Mouse (Mus musculus) limb, embryonic 12.5 days (tissue): ENCODE measurements around the gene Npff. TPM values are rescaled to one million over a fixed set of nuclear protein-coding genes. Genes with fewer than 3 reads are reported as not detected.

Experiments used
- ATAC-seq: fragments of 200-750 bp; cut with Nextera tagmentation; 2 replicates; pipeline ENCODE4 v1.8.0; 2017; ENCODE audit warnings: low read depth, moderate TSS enrichment; ENCODE audit not compliant: insufficient number of reproducible peaks, insufficient read depth, low FRiP score, low TSS enrichment
- H3K27ac ChIP-seq: fragments of 300-500 bp; sonication (generic); 2 replicates; pipeline ENCODE4 v1.5.1; 2016; ENCODE audit warnings: mild to moderate bottlenecking, moderate library complexity
- H3K27me3 ChIP-seq: fragments of 300-500 bp; sonication (generic); 2 replicates; pipeline ENCODE4 v1.6.1; 2016; ENCODE audit warnings: mild to moderate bottlenecking, moderate library complexity
- H3K36me3 ChIP-seq: fragments of 300-500 bp; sonication (generic); 2 replicates; pipeline ENCODE4 v1.6.1; 2016; ENCODE audit warnings: mild to moderate bottlenecking, moderate library complexity
- H3K4me1 ChIP-seq: fragments of 300-500 bp; sonication (generic); replicated peaks from 2 replicates; pipeline ENCODE4 v1.6.1; 2016
- H3K4me2 ChIP-seq: fragments of 300-500 bp; sonication (generic); 2 replicates; pipeline ENCODE4 v1.6.1; 2016; ENCODE audit warnings: mild to moderate bottlenecking, moderate library complexity
- H3K4me3 ChIP-seq: fragments of 300-500 bp; sonication (generic); replicated peaks from 2 replicates; pipeline ENCODE4 v1.5.1; 2016; ENCODE audit warnings: mild to moderate bottlenecking
- H3K9ac ChIP-seq: fragments of 300-500 bp; sonication (generic); replicated peaks from 2 replicates; pipeline ENCODE4 v1.6.1; 2016; ENCODE audit warnings: mild to moderate bottlenecking, moderate library complexity
- H3K9me3 ChIP-seq: fragments of 300-500 bp; sonication (generic); 2 replicates; pipeline ENCODE4 v1.6.1; 2016; ENCODE audit warnings: mild to moderate bottlenecking, moderate library complexity
- WGBS: fragments of 180-500 bp; shearing (Covaris S2); methylation state at CpG from one replicate; pipeline ENCODE4 v1.1.7; 2016; 5-methylcytosine and 5-hydroxymethylcytosine counted together
- polyA plus RNA-seq: library from polyadenylated mRNA; unstranded; fragments of >200 nt; fragmentation: Nextera tagmentation; extraction: Ambion mirVana; gene quantifications from 2 replicates; pipeline ENCODE4 v1.2.1, GENCODE M21; 2016

The Npff gene
- polyA plus RNA-seq, 1 experiment from 2014 or later: 2.5 TPM

- Histone ChIP-seq H3K27me3 (no peaks in the 10 kb centered on the region), H3K9ac (no peak overlapping the region), H3K9me3 (no peaks in the 10 kb centered on the region), H3K4me1 (peaks cover 1% of the 10 kb centered on the region; the same call in 1 of the 2 replicates), H3K36me3 (peaks cover 85% of the 10 kb centered on the region), H3K27ac (0 out of 2 replicates have a peak overlapping the region, but pooled peaks have one; percentile 24), H3K4me3 (no peak overlapping the region), H3K4me2 (no peak overlapping the region)
- no peak for ATAC-seq
- 88% methylated on average over 9 of the region's 9 CpGs for WGBS
Observed at GRCm38 (mm10) chr15:102503924-102504782, 20.6 kb downstream of the Npff start.

GRCm38 (mm10) chr15:102503447-102503846 lies 21.3 kb downstream of the Npff start, which contains the start of gene Gm10337:
Gene Gm10337, plus strand, starts transcription at chr15:102503722.
- Histone ChIP-seq H3K4me3 (no peak within 1 kb of the TSS), H3K27me3 (no peaks in the 10 kb centered on the region), H3K4me1 (no peaks in the 10 kb centered on the region), H3K9me3 (no peaks in the 10 kb centered on the region), H3K36me3 (peaks cover 87% of the 10 kb centered on the region), H3K27ac (0 out of 2 replicates have a peak within 1 kb of the TSS, but pooled peaks have one; percentile 24), H3K4me2 (no peak within 1 kb of the TSS), H3K9ac (no peak within 1 kb of the TSS)
- 87% methylated on average over 1 of the region's 1 CpGs for WGBS
- no peak for ATAC-seq

GRCm38 (mm10) chr15:102502254-102502840 lies 22.4 kb downstream of the Npff start:
- ATAC-seq: no peak
- Histone ChIP-seq H3K4me2 (no peak overlapping the region), H3K27ac (no peak overlapping the region), H3K36me3 (peaks cover 89% of the 10 kb centered on the region), H3K9me3 (no peaks in the 10 kb centered on the region), H3K27me3 (no peaks in the 10 kb centered on the region), H3K4me3 (no peak overlapping the region), H3K4me1 (no peaks in the 10 kb centered on the region), H3K9ac (no peak overlapping the region)
- WGBS: 83% methylated on average over 9 of the region's 9 CpGs

- no peak overlapping the region for H3K9ac ChIP-seq
- H3K4me2 ChIP-seq: no peak overlapping the region
- H3K4me1 ChIP-seq: no peaks in the 10 kb centered on the region
- H3K27ac ChIP-seq: no peak overlapping the region
- 85% methylated on average over 19 of the region's 19 CpGs for whole genome bisulfite sequencing
- no peak for ATAC-seq
- H3K4me3 ChIP-seq: no peak overlapping the region
- no peaks in the 10 kb centered on the region for H3K27me3 ChIP-seq
- peaks cover 97% of the 10 kb centered on the region for H3K36me3 ChIP-seq
- no peaks in the 10 kb centered on the region for H3K9me3 ChIP-seq
Observed at GRCm38 (mm10) chr15:102501084-102501814, 23.5 kb downstream of the Npff start.

GRCm38 (mm10) chr15:102500479-102500878 lies 24.3 kb downstream of the Npff start:
- Histone ChIP-seq H3K36me3 (peaks cover 96% of the 10 kb centered on the region), H3K4me1 (no peaks in the 10 kb centered on the region), H3K9ac (no peak overlapping the region), H3K4me3 (no peak overlapping the region), H3K27me3 (no peaks in the 10 kb centered on the region), H3K4me2 (no peak overlapping the region), H3K9me3 (no peaks in the 10 kb centered on the region), H3K27ac (no peak overlapping the region)
- 87% methylated on average over 5 of the region's 5 CpGs for WGBS
- no peak for ATAC-seq

- ATAC-seq: no peak
- no peaks in the 10 kb centered on the region for H3K9me3 ChIP-seq
- H3K27me3 ChIP-seq: no peaks in the 10 kb centered on the region
- no peak overlapping the region for H3K4me2 ChIP-seq
- H3K4me1 ChIP-seq: no peaks in the 10 kb centered on the region
- 89% methylated on average over 6 of the region's 6 CpGs for WGBS
- no peak overlapping the region for H3K27ac ChIP-seq
- H3K9ac ChIP-seq: no peak overlapping the region
- peaks cover 96% of the 10 kb centered on the region for H3K36me3 ChIP-seq
- H3K4me3 ChIP-seq: no peak overlapping the region
Observed at GRCm38 (mm10) chr15:102499851-102500250, 24.9 kb downstream of the Npff start.

GRCm38 (mm10) chr15:102499370-102499769 lies 25.4 kb downstream of the Npff start:
- H3K27me3 ChIP-seq: no peaks in the 10 kb centered on the region
- no peaks in the 10 kb centered on the region for H3K9me3 ChIP-seq
- H3K4me2 ChIP-seq: no peak overlapping the region
- H3K4me3 ChIP-seq: no peak overlapping the region
- no peak for ATAC-seq
- WGBS: 81% methylated on average over 3 of the region's 3 CpGs
- H3K4me1 ChIP-seq: no peaks in the 10 kb centered on the region
- no peak overlapping the region for H3K27ac ChIP-seq
- H3K9ac ChIP-seq: no peak overlapping the region
- H3K36me3 ChIP-seq: peaks cover 96% of the 10 kb centered on the region

- H3K27ac ChIP-seq: no peak overlapping the region
- no peak overlapping the region for H3K9ac ChIP-seq
- ATAC-seq: no peak
- H3K4me3 ChIP-seq: no peak overlapping the region
- peaks cover 96% of the 10 kb centered on the region for H3K36me3 ChIP-seq
- no peaks in the 10 kb centered on the region for H3K4me1 ChIP-seq
- H3K4me2 ChIP-seq: no peak overlapping the region
- H3K9me3 ChIP-seq: no peaks in the 10 kb centered on the region
- WGBS: 88% methylated on average over 3 of the region's 3 CpGs
- H3K27me3 ChIP-seq: no peaks in the 10 kb centered on the region
Observed at GRCm38 (mm10) chr15:102498322-102498721, 26.4 kb downstream of the Npff start.

GRCm38 (mm10) chr15:102487664-102488063 lies 37.1 kb downstream of the Npff start:
- no peaks in the 10 kb centered on the region for H3K9me3 ChIP-seq
- H3K27me3 ChIP-seq: no peaks in the 10 kb centered on the region
- H3K4me3 ChIP-seq: no peak overlapping the region
- H3K27ac ChIP-seq: no peak overlapping the region
- no peak overlapping the region for H3K9ac ChIP-seq
- H3K36me3 ChIP-seq: peaks cover 92% of the 10 kb centered on the region
- ATAC-seq: no peak
- no peaks in the 10 kb centered on the region for H3K4me1 ChIP-seq
- WGBS: 96% methylated on average over 1 of the region's 1 CpGs
- H3K4me2 ChIP-seq: no peak overlapping the region

- Histone ChIP-seq H3K4me2 (no peak overlapping the region), H3K4me1 (no peaks in the 10 kb centered on the region), H3K9me3 (no peaks in the 10 kb centered on the region), H3K27me3 (no peaks in the 10 kb centered on the region), H3K36me3 (peaks cover 94% of the 10 kb centered on the region), H3K27ac (no peak overlapping the region), H3K4me3 (no peak overlapping the region), H3K9ac (no peak overlapping the region)
- ATAC-seq: no peak
- WGBS: 92% methylated on average over 12 of the region's 12 CpGs
Observed at GRCm38 (mm10) chr15:102485853-102486252, 38.9 kb downstream of the Npff start.

- ATAC-seq: no peak
- H3K36me3 ChIP-seq: peaks cover 92% of the 10 kb centered on the region
Observed at GRCm38 (mm10) chr15:102483136-102483535, 41.6 kb downstream of the Npff start.

More at GRCm38 (mm10) chr15:102483136-102483535, 41.6 kb downstream of the Npff start:
- H3K4me3 ChIP-seq: no peak overlapping the region
- no peaks in the 10 kb centered on the region for H3K9me3 ChIP-seq
- no peaks in the 10 kb centered on the region for H3K27me3 ChIP-seq
- H3K27ac ChIP-seq: no peak overlapping the region
- H3K9ac ChIP-seq: no peak overlapping the region
- H3K4me1 ChIP-seq: no peaks in the 10 kb centered on the region
- H3K4me2 ChIP-seq: no peak overlapping the region
- WGBS: 89% methylated on average over 3 of the region's 3 CpGs
